Mouse (Mus musculus) T-cell, adult 2 months (primary cell): Measurements from ENCODE around the gene Pakap.
A peak's percentile ranks its signal among the peaks of the same experiment; 100 is the strongest.

Source experiments
- DNase-seq: peaks from one replicate; pipeline ENCODE4 v3.0.0; 2022; ENCODE audit warnings: low spot score

Pakap gene

DNA sequence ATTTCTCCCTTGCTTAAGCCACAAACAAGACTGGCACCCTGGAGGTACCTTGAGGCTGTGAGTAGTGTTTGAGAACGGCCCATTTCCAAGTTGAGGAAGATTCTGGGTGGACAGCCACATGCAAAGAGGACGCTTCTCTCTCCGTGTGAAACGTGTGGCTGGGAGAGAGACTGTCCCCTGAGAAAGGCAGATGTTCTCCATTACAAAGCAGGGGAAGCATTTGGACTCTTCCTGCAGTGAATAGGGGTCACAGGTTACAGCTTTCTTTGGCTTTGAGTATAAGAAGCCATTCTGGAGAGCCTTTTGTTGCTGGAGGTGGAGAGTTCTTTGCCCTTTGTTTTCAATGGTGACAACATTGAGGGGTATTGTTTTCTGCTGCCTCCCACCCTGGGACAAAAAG lies 197.8 kb downstream of the Pakap start:
- DNase-seq = no peak

DNA sequence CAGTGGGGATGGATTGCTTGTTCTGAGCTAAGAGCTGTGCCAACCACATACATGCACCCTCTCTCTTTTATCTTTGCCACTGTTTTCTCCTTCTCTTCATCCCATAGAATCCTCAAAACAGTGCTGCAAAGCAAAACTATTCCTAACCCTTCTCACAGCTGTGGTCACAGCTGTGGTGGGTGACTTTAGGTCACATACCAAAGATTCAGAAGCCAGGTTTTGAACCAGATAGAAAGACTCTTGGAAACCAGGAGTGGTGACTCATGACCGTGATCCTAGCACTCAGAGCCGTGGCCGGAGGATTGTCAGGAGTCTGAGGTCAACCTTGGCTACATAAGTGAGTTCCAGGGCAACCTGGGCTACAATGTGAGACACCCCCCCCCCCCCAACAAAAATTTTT lies 201.0 kb downstream of the Pakap start:
- no peak for DNase-seq

DNA sequence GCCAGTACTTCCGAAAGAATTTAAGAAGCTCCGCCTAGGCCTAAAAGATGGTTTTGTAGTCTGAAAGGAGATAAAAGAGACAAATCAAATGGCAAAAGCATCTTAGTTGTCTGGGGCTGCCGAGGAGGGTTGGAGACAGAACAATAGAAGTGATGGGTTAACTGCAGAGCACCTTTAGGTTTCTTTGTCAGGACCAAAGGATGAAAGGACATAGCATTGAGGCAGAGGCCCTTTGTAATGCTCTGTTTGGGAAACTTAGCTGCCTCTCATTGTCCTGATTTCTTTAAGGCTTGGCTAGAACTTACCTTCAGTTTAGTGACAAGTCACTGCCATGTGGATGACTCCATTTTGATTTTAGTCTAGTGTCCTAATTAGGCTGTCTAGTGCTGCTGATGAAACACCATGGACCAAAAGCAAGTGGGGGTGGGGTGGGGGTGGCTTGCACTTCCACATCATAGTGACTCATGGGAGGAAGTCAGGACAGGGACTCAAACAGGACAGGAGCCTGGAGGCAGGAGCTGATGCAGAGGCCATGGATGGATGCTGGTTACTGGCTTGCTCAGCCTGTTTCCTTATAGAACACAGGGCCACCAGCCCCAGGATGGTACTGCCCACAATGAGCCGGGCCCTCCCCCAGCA lies 202.3 kb downstream of the Pakap start:
- DNase-seq = no peak

GRCm38 (mm10) chr4:57771558-57772219 lies 203.7 kb downstream of the Pakap start:
- DNase-seq = no peak

DNA sequence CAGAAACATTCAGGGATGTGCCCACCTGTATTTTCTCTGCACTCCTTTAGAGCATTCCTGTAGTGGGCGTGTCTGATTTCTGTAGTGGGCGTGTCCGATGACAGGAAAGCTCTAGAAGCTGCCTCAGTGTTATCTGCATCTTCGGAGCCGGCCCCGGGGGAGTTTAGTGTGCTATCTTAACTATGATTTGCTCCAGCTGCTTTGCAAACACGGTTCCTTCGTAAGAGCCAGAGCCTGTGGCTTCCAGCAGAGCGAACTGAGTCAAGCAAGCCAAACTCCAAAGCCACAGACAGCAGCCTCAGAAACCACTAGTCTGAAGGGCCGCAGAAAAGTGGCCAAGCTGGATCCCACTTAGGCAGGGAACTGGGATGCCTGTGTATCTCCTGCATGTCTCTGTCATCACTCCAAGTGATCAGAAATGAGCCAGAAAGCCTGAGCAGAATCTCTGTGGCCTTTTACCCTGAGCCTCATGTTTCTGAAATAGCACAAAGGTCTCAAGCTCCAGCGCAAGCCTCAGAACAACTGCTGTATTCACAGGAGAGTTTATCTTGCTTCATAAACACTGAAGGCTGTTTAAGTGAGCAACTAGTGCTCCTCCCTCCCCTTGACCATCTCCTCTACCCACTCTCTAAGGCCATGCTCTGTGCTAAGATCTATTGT lies 205.0 kb downstream of the Pakap start:
- DNase-seq = no peak

DNA sequence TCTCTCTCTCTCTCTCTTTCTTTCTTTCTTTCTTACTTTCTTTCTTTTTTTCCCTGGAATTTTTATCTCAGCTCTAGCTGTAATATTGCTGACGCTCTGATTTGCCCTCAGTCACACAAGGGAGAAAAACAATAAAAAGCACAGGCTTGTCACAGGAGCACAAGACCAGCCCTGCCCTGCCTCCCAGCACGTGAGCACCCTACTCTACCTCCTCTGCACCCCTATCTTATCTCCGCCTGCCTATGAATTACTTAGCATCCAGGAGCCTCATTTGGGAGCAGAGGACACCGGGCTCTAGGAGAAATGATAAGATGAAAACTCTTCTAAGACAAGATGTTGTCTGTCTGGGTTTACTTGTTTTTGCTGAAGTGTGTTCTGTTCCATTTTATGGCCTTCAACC lies 206.5 kb downstream of the Pakap start:
- DNase-seq = no peak

DNA sequence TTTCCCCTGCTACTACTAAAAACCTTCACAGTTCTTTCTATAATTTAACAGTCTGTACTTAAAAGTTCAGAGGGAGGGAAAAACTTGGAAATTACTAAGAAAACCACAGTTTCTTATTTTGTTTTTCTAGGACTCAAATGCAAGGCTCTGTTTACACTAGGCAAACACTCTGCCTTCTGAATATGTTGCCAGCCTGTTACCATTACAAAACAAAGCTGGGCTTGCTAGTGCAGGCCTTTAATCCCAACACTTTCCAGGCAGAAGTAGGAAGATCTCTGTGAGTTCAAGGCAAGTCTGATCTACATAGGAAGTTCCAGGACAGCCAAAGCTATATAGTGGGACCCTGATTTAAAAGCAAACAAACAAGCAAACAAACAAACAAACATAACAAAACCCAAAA lies 207.6 kb downstream of the Pakap start:
- no peak for DNase-seq

GRCm38 (mm10) chr4:57780403-57780802 lies 212.4 kb downstream of the Pakap start:
- no peak for DNase-seq

DNA sequence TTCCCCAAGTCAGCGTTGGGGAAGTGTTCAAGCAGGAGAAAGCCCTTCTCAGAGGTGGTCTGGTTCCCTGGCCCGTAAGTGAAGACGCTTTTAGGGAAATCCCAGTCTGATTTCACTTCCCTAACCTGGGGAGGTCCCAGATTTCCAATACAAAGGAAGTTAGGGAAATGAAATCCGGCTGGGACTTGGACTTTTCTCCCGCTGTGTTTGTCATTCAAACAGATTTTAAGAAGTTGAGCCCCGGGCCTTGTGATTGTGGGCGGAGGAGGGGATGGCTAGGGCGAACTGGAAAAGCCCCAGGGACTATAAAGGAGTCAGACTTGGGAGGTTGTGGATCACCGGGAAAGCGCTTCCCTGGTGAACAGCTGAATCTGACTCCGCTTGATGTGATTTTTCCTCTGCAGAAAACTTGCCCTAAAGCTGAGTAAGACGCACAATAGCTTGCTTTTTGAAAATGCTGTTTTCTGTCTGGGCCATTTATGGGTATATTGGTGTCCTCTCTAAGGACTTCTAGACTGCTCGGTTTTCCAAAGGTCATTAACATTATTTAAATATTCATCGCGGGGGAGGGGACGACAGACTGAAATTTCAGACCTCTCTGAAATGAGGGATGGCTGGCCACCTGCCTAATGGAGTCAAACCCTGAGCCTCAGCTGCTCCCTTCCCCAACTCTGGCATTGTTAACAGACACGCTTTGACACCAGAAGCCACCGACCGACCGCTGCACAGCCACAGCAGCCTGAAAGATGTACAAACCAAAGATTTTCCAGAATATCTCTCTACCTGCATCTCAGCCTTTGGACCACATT lies 213.1 kb downstream of the Pakap start:
- DNase-seq = no peak

- DNase-seq = peak; percentile 70
Observed at GRCm38 (mm10) chr4:57781994-57782393, 214.0 kb downstream of the Pakap start.

DNA sequence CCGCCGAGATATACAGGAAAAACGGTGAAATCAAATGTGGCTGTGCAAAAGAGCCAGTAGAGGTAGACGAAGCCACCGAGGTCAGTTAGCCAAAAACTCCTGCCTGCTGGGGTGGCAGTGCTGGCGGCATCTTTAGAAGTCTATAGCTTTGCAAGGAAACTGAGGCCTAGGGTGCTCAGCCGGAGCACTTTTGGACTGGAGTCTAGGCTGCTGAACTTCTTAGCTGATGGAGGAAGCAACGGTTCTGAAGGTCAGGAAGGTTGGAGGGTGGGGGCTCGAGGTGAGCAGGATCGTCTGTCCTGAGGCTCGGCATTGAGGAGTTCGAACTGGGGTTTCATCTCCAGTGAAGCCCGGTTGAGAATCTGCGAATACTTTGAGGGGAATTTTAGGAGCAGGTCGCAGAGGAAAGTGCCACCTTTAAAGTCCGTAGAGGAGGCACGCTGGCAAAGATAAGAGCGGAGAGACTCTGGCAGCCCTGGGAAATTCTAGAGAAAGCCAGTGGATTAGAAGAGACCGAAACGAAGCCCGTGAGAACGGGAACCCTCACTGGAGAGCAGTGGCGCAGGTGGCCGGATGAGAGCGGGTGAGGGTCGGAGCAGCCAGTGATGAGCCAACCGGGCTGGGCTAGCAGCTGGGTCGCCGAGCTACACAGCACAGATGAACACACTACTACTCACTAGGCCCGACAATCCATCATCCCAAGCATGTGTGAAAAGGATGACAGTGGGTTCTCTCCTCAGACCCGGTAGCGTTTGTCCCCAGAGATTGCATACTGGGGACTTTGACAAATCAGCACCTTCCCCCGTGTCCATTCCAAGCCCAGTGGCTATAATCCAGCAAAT lies 214.8 kb downstream of the Pakap start:
- peak; percentile 29 for DNase-seq

DNA sequence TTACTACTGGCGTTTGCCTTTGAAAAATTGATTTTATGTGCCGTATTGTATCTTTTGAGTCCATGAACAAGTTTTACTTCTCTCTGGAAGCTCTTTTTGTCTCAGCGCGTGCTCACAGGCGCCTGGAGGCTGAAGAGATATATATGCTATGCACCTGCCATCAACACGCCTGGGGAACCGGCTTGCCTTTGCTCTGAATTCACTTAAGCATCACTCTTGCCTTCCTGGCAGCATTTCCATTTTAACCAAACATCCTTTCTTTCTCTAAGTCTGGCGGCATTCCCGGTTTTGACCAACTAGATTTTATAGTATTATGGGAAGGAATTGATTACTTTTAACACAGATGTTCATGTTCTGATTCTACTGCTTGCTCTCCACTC lies 215.4 kb downstream of the Pakap start:
- DNase-seq = peak; percentile 9

DNA sequence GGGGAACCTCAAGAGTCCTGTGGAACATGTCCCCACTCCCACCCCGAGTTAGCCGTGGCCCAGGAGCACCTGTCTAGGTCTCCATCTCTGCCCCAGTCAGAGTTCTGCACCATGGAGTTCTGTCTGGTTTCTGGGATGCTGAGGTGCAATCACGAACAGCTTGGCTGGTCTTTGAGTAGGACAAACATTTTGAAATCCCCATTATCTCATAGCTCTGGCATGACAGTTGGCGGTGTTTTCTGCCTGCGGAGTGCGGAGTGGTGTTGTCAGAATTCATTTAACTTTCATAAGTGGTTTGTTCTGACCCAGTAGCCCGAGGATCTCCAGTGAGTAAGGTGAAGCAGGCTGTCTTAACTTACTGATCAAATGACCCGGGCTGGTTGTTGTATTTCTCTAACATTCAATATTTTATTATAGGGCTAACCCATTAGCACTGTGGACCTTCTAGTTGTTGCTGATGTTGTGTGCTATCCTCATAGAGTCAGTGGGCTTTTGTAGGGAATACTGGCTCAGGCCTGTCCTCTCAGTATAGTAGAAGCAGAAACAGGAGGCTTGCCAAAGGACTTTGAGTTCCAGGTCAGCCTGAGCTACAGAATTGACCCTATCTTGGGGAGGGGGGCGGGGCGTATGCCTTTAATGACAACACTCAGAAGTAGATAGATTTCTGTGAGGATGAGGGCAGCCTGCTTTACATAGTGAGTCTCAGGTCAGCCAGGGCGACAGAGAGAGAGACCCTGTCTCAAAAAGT lies 216.0 kb downstream of the Pakap start:
- DNase-seq = no peak

DNA sequence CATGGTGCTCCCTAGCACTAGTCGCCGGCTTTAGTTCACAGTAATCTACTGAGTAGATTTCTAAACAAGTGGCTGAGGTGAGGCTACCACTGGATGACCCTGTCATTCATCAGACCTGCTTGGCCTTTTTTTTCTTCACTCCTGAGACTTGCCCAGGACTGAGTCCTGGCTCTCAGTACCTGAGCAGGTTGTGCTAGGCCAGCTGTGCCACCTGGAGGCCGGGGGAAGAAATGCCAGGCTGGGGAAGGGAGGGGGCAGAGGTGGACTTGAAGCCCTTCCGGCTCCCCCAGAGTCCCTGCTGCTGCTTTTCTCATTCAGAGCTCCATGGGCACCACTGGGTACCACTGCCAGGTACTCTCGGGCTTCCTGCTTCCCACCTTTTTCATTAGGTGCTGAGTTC lies 220.7 kb downstream of the Pakap start:
- peak; percentile 49 for DNase-seq

- DNase-seq = no peak
Observed at GRCm38 (mm10) chr4:57789118-57789517, 221.1 kb downstream of the Pakap start.

DNA sequence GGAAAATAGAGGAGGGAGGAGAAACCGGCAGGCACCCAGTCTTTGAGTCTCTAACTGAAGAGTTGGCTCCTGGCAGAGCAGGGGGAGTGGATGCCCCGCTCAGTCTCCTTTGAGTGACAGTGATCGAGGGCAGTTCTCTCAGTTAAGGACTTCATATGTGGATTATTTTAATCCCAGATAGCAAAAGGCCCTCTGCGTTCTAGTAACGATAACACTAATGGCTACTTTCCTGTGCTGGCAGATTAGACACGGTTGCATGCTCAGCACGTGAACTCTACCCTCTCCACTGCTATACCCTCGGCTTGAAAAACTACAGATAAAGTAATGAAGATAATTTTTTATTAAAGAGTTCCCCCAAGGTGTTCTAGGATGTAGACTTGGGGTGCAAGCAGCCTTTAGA lies 226.0 kb downstream of the Pakap start:
- DNase-seq = no peak

DNA sequence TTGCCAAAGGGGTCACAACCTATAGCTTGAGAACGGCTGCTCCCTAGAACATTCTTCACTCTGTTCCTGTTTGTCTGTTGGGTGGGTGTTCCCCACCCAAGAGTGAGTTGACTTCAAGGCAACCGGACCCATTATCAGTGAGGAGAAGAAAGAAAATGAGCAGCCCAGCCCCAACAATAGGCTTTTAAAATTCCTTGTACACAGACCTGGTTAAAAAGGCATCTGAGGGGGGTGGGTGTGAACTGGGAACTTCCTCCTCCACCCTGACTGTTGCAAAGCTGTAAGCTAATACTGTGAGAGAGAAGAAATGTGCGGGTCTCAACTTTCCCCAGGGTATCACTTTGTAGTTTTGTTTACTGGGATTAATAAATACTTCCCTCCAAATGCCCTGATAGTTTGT lies 226.6 kb downstream of the Pakap start:
- no peak for DNase-seq

- peak; percentile 55 for DNase-seq
Observed at GRCm38 (mm10) chr4:57797548-57798285, 229.7 kb downstream of the Pakap start.

- peak; percentile 8 for DNase-seq
Observed at GRCm38 (mm10) chr4:57798286-57799018, 230.5 kb downstream of the Pakap start.

DNA sequence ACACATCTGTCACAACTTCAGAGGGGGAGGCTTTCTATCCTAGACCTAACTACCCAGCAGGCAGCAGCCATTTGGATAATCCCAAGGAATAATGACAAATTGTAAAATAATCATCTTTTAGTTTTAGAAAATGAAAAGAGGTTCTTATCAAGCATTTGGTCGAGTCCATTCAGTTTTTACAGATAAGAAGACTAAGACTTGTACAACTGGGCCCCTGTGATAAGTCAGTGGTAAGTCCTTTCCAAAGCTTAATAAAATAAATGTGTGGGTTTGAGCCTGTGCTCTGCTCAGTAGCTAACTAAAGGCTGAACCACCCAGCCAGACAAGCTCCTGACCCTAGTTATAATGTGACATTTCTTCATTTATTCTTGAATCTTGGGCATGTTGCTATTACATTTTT lies 231.3 kb downstream of the Pakap start:
- no peak for DNase-seq
